Mouse (Mus musculus): ENCODE results near the gene Olfr1425.
"Not testable (repeated sequence)": the region's sequence is repeated elsewhere in the genome, so short reads cannot be mapped to it uniquely, and the experiment has no call there.

The Olfr1425 gene

DNA sequence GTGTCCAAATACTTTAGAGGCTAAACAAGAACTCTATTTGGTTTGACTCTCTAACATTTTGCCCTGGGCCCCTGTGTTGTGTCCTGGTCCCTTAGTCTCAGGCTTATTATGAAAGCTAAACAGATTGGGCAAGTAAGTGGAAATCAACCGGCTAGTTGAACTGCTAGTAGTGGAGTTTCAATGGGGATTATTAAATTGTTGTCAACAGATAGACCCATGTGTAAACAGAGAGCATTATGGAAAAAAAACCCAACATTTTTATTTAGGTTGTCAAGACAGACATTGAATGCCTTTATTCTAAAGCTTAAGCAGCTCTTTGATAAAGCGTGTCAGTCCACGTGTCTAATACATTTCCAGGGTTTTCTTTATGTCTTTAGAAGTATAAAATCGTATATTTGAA is at the start of gene Olfr1425:
Gene Olfr1425 (minus strand): TSS at position 101 of the 400 bp plus-strand sequence.
- DNase-seq (ENCODE audit: low spot score) = not testable (repeated sequence)

DNA sequence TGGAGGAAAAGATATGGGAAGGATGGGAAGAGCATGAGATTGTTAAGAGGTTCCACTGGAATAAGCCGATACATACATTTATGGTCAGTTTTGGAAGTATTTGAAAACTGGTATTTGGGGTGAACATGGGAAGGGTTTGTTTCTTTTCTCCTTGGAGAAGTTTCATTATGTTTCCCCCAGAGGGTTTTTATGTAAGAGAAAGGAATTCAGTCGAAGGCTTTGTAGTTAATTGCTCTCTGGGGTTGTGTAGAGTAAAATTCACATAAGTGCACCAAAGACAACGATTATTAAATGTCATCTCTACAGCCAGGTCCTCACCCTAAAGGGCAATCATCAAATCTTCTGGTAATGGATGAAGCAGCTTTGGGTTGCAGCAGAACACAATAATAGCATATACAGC is 45.6 kb upstream of the Olfr1425 start, which contains the start of gene Olfr76:
Gene Olfr76 (minus strand): TSS at position 101 of the 400 bp plus-strand sequence.
- DNase-seq (ENCODE audit: low spot score) = no peak

DNA sequence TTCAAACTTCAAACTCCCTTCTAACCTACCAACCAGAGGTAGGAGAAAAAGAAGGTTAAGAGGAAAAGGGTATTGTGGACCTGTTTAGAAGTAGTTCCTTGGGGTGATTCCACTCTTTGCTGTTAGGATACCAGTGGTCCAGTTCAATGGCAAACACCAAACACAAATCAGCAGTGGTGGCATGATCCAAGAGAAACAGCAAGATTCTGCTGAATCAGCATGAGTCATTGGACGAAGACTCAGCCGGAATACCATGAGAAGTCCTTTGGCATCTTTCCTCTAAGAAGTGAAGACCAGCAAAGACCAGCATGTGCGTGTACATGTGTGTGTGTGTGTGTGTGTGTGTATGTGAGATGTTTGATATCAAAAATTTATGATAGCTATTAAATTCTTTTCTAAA is 38.9 kb upstream of the Olfr1425 start:
- DNase-seq (ENCODE audit: low spot score) = no peak

DNA sequence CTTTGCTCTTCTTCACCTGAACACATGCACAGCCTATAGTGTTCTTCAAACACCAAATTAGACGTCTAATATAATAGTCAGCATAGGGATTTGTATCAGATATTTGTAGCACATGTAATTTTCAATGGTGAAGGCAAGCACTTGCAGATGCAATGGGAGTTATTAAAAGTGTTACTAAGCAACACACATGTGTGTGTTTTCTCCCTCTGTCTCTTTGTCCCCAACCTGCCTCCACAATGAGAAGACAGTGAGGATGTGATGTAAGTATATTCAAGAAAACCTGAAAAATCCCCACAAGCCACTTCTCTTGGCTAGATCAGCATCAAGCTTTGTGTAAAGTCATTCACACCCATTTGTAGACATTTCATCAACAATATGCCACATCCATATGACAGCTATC is 38.3 kb upstream of the Olfr1425 start, which contains the start of gene Olfr1428:
Gene Olfr1428 (minus strand): TSS at position 101 of the 400 bp plus-strand sequence.
- DNase-seq (ENCODE audit: low spot score) = no peak

DNA sequence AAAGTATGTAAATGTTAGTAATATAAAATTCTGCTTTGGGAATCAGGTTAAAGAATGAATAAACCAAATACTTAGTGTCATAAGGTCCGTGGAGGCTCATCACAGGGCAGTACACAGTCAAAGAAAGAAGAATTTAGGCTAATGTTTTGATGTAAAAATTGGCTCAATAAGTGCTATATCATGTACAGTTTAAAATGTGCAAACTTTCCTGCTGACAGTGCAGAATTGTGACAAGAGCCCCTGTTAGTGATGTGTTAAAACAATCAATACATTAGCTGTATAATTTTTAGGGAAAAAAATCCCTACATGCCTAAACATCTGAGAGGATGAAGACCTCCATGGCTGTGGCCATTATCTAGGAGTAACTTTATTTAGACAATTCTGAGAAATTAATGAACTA is 36.3 kb upstream of the Olfr1425 start:
- no peak for DNase-seq (ENCODE audit: low spot score)

DNA sequence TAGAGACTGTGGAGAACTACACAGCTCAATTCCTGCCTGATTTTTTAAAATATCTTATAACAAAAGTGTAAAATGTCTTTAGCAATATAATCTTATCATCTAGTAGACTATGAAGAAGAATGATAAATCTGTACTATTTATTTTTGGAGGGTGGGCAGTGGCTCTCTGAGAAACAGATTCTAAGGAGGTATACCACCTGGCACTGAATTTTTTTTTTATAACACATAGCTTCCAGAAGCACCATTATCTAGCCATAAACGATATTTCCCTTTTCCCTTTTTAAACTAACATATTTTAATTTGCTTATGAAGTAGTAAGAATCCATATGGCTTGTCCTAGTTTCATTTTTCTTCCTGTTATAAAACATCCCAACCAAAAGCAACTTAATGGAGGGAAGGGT is 27.0 kb upstream of the Olfr1425 start:
- no peak for DNase-seq (ENCODE audit: low spot score)

DNA sequence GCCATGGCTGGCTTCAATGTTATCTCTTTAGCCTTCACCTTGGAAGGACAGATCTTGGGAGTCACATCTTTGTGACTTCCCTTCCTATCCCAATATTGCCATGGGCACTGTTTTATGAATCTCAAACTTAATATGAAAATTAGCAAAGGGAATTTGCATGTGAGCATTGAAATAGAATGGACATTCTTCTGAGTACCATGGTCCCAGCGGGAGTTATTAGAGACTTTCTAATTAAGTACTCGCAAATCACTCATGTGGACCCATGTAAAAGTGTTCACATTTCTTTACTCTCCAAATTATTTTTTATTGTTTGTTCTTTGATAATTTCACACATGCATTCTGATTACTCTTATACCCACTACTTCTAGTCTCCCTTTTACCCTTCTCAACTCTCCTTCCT is 25.7 kb upstream of the Olfr1425 start, which contains the start of gene Olfr1427:
Gene Olfr1427 (minus strand): TSS at position 101 of the 400 bp plus-strand sequence.
- no peak for DNase-seq (ENCODE audit: low spot score)

DNA sequence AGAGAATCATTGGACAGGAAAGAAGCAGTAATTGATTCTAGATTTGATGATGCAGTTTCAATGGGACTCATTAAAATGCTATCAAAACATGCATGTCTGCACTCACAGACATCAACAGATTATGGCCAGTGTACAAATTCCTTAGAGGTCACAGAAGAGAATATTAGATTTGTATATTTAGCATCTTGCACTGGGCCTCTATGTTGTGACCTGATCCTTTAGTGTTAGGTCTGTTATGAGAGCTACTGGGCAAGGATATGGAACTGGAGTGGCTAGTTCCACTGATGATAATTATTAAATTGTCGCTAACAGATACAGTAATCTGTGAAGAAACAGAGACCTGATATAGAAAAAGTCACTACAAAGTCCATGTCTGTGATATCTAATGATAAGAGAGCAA is 14.4 kb upstream of the Olfr1425 start, which contains the start of gene Olfr1426:
Gene Olfr1426 (minus strand): TSS at position 101 of the 400 bp plus-strand sequence.
- DNase-seq (ENCODE audit: low spot score) = no peak

DNA sequence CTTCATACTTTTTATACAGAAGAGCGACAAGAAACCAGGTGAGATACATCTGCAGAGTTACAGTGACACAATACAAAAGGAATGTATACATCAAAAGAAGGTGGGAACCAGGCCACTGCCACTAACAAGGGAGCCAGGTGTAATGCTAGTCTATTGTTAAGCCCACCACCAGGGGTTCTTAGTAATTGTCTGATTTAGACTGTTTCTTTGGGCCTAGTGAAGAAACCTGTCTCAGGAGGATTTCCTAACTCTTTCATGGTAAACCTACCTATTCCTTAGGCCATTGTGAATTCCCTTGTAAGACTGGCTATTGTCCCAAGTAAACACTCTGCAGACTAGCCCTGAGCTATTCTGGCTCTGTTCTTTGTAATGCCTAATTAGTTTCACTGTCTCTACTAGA is 8.0 kb downstream of the Olfr1425 start:
- DNase-seq (ENCODE audit: low spot score) = not testable (repeated sequence)

DNA sequence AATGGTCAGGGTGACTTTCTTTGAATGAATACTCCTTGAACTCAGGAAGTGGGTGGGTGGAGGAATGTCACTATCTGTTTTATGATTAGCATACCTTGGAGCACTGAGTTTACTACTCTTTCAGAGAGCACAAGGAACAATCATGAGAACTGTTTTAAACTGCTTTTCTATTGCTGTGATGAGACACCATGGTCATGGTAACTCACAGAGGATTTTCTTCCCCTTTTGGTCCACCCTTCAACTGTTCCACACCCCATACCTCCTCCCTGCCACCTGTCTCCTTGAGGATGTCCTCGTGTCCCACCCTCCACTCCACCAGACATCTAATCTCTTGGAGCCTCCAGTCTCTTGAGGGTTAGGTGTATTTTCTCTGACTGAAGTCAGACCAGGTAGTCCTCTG is 9.7 kb downstream of the Olfr1425 start:
- DNase-seq (ENCODE audit: low spot score) = not testable (repeated sequence)

DNA sequence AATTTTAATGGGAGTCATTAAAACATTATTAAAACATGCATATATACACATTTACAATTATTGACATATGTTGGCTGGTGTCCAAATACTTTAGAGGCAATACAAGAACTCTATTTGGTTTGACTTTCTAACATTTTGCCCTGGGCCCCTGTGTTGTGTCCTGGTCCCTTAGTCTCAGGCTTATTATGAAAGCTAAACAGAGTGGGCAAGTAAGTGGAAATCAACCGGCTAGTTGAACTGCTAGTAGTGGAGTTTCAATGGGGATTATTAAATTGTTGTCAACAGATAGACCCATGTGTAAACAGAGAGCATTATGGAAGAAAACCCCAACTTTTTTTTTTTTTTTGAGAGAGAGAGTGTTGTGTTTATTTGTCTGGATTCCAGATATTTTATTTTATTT is 14.9 kb downstream of the Olfr1425 start, which contains the start of gene Olfr1424:
Gene Olfr1424 (minus strand): TSS at position 101 of the 400 bp plus-strand sequence.
- not testable (repeated sequence) for DNase-seq (ENCODE audit: low spot score)

DNA sequence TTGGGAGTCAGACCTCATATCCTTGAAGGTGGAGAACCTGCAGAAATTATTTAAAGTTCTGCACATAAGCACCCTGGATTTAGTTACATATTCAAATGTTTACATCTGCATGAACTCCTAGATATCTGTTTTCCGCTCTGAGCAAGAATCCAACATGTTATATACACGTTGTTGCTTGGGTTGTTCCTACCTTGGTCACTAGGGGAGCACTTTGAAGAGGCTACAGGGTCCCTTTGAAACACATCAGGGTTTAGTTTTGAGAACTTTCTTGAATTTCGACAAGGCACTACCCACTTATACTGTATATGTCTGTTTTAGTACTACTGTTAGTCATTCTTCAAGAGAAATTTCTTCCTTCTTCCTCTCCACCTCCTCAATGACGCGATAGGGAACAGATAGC is 34.4 kb downstream of the Olfr1425 start:
- no peak for DNase-seq (ENCODE audit: low spot score)

DNA sequence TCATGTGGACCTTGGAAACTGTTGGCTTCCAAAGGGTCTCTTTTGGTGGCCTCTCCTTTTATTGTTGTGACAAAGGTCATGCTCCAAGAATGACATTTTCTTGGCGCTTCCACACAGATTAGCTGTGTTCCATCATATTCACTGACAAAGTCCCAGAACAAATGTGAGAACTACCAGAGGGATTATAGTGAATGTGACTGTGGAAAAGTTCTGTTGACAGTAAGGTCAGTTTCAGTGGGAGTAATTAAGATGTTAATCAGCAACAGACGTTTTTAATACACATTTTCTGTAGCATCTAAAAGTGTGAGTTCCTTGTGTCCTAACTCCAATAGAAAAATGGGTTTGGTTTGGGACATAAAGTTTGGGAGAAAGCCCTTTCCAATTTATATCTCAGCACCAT is 36.3 kb downstream of the Olfr1425 start, which contains the start of gene Olfr1423:
Gene Olfr1423 (minus strand): TSS at position 101 of the 400 bp plus-strand sequence.
- no peak for DNase-seq (ENCODE audit: low spot score)

DNA sequence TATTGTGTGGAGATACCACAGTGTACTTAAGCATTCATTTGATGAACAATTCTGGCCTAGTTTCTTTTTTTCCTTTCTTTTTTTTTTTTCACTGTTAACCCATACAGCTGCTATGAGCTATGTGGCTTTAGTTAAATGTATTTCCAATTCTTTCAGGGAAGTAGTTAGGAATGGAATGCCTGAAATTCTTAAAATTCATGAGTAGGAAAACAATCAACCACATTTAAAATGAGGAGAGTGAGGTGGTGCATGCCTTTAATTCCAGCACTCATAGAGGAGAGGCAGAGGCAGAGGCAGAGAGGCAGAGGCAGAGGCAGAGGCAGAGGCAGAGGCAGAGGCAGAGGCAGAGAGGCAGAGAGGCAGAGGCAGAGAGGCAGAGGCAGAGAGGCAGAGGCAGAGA is 39.8 kb downstream of the Olfr1425 start:
- DNase-seq (ENCODE audit: low spot score) = no peak

DNA sequence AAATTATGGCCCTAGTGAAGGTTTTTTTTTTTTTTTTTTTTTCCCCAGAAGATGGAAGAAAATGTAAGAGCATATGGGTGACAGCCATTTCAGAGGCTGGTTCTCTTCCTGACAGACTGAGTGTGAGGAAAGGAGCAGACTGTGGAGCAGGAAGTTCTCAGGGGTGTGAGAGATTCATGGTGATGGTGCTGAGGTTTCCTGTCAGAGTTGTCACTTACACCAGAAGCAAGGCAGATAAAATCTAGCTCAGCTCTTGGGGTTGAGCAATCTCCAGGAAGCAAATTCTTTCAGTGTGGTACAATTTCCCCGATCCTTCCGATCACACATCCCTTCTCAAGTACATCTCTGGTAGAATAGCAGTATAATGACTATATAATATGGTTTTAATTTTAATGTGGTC is 50.9 kb downstream of the Olfr1425 start:
- no peak for DNase-seq (ENCODE audit: low spot score)

DNA sequence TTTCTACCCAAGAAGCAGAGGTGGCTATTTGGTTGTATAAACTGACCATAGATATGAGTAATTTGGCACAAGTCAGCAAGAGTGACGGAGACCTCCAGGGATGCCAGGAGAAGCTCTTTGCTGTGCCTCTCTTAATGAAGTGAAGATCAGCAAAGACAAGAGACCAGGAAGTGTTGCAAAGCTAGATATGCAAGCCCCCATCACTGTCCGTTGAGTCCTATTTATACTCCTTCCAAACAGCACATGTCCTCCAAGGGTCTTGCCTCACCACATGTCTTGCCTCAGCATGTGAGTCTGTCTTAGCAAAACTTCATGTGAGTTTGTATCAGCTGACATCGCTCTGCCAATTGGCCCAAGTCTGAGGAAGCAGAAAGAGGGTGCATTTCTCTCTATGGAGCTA is 52.2 kb downstream of the Olfr1425 start:
- DNase-seq (ENCODE audit: low spot score) = no peak

DNA sequence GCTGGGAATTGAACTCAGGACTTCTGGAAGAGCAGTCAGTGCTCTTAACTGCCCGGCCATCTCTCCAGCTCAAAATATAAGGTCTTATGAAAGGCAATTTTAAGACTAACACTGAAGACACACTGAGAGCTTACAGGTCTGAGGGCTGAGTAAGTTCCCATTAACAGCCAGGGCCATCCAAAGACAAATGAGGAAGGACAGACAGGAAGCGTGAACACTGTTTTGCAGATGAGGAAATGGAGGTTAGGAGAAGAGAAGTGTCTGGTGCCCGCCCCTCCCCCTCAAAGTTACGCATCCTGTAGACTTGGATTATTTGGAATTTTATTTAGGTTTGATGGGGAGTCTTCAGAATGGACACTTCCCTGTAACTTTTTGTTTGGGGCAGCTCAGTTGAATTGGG is 53.4 kb downstream of the Olfr1425 start:
- DNase-seq (ENCODE audit: low spot score) = no peak

Data from embryo, embryonic 10.5 days (tissue).